Mouse (Mus musculus): ENCODE measurements around the gene Msrb1.
A peak's percentile ranks its signal among the peaks of the same experiment; 100 is the strongest.

Msrb1 gene

DNA sequence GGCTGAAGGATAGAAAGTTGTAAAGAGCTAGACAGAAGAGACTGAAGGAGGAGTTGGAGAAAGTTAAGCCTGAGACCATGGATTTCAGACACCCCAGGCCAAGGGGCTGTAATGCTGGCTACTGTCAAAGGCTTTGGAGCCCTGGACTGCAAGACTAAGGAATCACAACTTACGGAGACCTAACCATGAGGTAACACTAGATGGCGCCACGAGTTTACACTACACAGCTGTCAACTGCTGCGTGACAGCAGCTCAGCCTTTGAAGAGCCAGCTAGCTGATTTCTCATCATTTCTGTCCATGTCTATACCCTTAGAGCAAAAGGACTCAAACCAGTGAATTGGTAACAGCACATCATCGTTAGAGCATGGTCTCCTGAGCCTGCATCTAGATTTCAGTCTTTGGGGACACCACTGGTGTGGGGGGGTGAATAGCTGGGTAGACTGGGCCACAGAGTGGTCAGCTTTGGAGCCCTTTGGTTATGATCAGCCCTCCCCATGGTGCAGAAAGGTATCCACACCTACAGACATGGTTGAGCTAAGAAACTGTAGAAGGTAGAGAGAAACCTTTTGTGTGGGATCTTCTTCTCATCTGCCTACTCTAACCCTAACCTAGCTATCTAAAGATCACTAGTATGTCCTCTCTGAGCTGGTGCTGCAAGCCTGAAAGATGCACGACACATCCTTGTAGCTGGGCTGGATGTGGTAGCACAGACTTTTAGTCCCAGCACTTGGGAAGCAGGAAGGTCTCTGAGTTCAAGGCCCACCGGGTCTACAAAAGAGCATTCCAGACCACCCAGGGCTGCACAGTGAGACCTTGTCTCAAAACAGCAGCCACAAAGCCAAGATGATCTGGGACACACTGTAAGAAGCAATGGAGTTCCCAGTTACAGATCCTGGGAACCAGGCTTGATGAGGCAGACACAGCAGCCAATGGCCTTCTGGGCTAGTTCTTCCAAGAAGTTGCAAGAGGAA is 9.4 kb downstream of the Msrb1 start:
- peak; percentile 70 to 77 for DNase-seq

DNA sequence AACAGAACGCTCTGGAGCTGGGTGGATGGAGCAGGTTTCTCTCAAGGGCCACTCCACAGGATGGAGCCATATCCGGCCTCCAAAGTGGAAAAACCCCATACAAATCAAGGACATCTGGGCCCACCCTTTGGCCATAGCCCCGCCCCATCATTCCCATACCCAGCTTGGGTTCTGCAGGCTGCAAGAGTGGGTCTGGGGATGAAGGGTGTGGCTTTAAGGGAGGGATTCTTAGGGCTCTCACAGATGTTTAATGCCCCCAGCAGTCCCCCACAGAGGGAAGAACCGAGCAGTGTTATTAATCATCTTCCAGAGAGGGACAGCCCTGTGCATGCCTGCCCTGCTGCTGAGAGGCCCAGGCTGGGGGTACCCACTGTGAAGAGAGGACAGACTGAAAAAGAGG is 10.5 kb downstream of the Msrb1 start:
- no peak for DNase-seq

DNA sequence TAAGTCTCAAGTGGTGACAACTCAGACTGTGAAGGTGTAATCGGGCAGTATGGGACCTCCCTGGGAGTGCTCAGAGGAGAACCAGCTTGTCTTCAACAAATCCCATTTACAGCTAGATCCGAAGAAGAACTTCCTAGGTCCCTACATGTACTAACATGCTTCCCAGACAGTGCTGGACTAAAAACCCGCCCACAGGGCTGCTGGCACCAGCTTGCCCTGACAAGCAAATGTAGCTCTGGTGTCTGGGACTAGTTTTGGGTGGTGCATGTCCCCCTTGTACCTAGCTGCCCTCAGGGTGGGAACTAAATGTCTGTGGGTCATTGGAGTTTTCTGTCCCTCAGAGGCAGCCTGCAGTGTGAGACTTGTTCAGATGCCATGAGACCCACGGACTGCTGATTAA is 15.1 kb downstream of the Msrb1 start:
- no peak for DNase-seq

DNA sequence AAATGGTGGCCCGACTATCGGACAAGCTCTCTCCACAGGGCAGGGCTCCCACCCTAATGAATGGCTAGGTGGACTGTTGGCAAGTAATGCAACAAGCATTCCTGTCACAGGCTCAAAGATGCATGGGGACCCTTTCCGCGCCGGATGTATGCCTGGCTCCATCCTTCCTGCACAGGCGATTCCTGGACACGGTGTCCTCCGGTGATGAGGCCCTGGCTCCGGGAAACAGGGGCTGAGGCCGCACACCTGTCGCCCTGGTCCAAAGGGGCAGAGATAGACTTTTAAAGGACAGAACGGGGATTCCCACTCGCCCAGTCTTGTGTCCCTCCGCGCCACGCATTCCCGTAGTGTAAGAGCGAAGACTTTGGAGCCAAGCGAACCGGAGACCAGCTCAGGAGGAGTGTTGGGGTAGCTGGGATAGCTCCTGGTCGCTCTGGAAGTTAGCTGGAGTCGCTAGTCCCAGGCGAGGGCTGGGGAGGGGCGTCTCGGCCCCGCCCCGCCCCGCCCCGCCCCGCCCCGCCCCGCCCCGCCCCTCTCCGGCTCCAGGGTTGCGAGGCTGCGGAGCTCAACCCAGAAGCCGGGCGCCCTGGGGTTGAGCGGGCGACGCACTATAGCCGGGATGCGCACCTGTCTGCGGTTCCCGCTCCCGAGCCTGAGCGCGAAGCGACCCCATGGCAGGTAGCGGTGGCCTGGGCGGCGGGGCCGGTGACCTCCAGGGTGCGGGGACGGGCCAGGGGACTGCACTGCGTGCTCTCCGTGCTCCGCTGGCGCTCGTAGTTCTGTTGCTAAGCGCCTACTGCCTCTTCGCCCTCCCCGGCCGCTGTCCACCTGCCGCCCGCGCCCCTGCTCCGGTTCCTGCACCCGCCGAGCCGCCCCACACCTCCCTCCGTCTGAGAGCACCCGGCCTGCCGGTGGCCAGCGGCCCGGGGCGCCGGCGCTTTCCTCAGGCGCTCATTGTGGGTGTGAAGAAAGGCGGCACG is 16.3 kb downstream of the Msrb1 start, which contains the start of gene Hs3st6:
TSS of gene Hs3st6 (plus strand) at position 574 of the 980 bp plus-strand sequence.
- no peak for DNase-seq

DNA sequence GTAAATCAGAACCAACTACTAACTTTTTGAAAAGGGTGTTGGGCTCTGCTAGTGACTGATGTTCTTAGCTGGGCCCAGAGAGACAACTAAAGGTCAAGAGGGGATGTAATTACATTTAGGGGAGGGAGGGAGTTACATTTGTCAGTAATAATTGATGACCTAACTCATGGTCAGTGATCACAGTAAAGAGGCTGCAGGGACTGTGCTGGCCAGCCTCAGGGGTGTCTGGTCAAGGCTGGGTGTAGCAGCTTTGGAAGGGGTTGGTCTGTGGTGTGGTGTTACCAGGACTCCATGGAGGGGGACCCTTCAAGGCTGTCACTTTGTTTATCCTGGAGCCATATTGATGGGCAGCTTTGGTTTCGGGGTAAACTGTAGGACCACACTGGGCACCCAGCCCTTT is 21.0 kb downstream of the Msrb1 start:
- no peak for DNase-seq

DNA sequence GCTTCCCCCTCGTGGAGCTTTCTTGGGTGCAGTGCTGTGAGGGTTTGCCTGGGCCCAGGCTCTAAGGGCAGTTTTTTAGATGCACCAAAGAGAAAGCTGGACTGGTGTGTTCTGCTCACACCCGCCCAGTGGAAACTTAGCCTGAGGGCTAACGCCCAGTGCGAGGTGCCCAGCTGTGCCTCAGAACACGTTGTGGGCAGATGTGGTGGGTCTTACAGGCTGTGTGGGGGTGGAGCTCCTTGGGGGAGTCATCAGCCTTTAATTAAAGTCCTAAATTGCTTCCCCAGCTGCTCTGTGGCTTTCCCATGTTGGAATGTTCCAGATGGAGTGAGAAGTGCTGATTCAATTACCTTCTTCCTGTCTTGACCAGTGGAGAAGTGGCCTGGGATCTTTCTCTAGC is 24.7 kb downstream of the Msrb1 start:
- no peak for DNase-seq

DNA sequence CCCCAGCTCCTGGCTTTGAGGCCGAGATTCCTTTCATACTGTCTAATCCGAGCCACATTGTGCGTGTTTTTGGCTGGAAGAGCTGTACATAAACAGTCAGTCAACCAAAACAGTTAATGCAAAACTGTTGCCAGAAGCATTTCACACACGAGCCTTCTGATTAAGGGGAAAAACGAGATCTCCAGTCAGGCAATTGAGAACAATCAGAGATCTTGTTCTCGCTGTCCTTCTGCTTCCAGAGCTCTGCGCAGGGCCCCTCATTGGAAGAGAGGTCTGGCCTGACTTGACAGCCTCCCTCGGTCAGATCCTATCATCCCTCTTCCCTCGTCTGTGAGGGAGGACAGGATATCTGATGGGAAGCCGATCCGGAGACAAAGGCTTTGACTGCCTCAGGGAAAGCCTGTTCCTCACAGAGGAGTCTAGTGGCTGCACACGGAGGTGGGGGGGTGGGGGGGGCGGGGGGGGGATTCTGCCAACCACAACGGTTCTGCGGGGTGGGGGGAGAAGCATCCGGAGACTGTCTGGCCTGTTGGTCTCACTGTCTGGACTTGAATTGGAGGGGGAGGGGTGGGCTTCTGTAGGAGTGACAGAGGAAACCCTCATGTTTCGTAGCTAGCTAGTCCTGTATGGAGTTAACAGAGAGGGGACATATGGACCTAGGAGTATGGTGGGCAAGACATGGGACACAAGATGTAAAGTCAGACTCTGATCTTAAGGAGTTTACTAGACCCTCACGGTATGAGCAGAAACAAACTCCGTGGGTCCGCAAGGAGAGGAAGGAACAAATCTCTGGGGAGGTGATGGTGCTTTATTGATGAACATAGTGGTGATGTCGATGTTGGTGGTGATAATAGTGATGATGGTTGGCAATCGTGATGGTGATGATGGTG is 28.8 kb downstream of the Msrb1 start:
- no peak for DNase-seq

DNA sequence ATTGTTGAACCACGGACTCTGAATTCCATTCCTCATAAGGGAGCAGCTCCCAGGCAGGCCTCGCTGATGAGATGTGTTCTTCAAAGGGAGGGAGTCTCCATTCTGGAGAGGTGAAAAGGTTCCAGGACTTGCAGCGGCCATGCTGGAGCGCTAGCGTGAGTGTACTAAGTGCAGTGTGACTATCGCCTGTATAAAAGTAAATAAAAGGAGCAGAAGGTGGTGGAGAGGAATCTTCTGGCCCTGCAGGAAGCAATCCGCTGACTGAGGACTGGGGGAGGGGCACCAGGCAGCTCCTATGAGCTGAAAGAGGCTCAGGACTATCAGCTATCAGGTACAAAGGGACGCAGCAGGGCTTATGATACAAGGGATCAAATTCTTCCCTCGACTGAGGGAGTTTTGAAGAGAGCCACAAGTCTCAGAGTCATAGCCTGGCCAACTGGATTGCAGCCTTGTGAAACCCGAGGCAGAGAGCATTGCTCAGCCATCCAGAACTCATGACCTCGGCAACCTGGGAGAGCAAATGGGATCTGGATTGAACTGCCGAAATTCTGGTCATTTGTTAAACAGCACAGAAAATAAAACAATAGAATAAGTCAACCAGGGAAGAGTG is 29.9 kb downstream of the Msrb1 start:
- no peak for DNase-seq

DNA sequence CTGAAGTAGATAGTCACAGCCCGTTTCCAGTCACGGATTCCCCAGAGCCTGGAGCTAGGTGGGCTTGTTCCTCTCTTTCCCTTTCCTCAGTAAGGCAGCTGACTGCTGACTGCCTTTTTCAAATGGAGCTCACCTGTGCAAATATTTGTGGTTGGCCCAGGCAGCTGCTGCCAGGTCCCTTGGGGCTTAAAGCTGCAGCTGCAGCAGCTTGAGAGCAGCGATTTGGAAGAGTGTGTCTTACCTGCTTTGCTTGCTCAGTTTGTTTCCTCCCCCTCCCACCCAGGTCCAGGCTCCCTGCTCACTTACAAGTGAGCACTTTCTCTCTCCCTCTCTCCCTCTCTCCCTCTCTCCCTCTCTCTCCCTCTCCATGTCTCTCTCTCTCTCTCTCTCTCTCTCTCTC is 32.7 kb downstream of the Msrb1 start:
- DNase-seq = no peak

DNA sequence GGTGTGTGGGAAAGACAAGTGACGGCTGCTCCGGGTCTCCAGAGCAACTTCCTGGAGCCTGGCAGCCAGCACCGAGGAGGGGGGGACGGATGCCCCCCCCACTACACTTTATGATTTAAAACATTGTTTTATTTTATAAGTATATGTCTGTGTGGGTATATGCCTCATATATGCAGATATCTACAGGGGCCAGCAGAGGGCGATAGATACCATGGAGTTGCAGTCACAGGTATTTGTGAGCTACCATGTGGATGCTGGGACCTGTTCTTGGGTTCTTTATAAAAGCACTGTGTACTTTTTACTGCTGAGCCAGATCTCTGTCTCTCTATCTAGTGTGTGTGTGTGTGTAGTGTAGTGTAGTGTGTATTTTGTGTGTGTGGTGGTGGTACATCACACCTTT is 36.8 kb downstream of the Msrb1 start:
- DNase-seq = no peak

DNA sequence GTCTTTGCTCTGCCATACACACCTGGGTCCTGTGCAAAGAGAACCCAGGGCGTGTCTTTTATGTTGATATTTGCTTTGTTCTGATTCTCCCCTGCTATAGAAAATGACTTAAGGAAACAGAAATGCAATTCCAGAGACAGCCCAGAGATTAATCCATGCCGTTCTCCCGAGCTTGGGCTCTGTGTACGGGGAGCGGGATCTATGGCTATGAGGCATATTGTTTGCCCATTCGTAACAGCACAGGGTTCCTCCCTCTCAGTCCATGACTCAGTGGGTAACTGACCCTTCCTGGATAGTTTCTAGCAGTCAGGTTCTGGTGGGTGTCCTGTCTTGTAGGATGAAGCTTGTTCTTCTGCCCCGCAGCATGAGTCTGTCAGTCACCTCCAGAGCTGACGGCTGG is 38.7 kb downstream of the Msrb1 start:
- DNase-seq = no peak

DNA sequence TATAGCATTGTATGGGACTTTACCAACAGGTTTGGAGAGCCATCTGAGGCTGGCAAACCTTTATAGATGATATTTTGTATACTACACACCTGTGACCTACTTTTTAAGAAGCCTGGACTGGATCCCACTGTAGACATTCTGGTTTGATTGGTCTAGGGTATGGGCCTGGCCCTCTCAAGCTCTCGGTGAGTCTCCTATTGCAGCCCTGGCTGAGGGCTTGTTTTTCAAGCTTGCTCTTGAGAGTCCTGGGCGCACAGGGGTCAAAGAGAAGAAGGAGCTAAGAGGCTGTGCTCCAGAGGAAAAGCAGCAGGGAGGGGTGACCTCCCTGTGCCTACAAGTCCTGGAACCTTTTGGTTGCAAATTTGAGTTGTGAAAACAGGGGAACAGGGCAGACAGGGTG is 40.6 kb downstream of the Msrb1 start:
- DNase-seq = no peak

DNA sequence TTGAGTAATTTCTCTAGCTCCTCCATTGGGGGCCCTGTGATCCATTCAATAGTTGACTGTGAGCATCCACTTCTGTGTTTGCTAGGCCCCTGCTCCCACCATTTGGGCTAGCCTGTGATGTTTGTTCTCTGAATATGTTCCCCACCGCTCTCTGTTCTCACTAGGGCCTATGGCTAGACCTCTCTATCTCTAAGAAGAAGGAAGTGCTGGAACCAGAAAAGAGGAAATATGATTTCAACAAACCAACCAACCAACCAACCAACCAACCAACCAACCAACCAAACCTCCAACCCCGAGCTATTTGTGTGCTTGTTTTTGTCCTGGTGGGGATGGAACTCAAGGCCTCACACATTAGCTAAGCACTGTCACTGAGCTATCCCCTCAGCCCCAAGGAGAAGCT is 44.4 kb downstream of the Msrb1 start:
- no peak for DNase-seq

DNA sequence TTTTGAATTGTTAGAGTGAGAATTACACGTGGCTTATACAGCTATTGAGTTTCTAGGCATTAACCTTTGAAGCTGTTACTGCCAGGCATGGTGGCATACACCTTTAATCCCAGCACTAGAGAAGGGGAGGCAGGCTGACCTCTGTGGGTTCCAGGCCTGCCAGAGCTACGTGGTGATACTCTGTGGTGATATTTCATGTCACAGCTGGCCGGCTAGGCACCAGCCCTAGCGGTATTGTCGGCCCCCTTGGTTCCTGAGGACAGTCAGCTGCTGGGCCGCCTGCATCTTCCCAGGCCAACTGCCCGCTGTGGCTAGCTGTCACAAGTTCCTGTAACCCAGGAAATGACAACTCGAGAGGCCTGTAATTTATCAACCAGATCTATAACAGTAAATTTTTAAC is 55.7 kb downstream of the Msrb1 start:
- no peak for DNase-seq
